Mouse (Mus musculus): ENCODE data around the gene Wwp2.

Wwp2 gene

DNA sequence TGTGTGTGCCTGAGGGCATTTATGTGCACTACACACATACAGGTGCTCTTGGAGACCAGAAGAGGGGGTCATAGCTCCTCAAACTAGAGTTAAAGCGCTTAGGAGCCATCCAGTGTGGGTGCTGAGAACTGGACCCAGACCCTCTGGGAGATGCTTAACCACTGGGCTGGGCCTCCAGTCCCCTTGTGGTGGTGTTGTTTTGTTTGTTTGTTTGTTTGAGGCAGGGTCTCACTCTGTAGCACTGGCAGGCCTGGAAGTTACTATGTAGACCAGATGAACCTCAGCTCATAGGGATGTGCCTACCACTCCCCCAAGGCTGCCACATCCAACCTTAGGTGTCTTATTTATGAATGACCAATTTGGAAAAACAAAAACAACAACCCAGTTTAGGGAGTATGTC lies 70.9 kb downstream of the Wwp2 start:
- in situ Hi-C loops (cut with MboI, MseI): no loop called here

DNA sequence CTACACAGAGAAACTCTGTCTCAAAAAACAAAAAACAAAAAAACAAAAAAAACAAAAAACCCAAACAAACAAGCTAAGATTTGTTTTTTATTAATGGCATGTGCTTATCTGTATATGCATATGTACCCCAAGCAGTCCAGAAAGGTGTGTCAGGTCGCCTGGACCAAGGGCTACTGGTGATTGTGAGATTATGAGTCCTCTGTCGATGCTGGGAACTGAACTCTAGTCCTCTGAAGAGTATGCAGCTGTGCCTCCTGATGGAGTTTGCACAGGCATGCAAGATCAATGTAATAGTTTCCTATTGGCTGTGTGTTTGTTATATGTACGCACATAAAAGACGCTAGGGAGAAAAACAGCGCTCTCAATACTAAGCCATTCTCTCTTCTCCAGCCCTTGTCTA lies 74.0 kb downstream of the Wwp2 start:
- in situ Hi-C loops (cut with MboI, MseI): no loop called here

DNA sequence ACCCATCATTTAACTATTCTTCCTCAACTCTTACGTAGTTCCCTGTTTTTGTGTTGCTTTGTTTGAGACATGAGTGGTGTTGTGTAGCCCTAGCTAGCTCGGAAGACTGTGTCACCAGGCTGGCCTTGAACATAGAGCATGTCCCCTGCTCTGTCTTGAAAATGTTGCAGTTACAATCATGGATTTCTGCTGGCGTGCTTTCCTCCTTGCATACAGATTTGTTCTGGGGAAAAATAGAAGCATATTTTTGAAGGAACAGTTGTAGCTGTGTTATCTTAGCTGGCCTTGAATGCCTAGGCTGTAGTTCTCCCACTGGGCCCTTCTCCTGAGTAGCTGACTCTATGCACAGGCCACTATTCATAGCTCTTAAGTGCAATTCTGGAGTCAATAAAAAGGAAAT lies 74.6 kb downstream of the Wwp2 start:
- in situ Hi-C loops (cut with MboI, MseI): no loop called here

DNA sequence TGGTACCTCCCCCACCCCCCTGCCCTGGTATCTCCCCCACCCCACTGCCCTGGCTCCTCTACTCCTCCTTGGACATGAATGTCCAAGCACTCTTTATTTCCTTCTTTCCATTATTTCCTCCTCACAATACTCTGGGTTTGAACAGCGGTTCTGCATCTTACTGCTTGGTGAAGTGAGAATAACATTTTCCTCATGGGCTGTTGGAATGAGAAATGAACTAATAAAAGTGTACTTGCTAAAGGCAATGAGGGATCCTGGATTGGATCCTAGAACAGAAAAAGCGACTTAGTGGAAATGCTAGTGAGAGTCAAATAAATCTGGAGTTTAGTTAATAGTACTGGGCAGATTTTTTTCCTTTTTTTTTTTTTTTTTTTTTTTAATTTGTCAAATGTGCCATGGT lies 77.1 kb downstream of the Wwp2 start:
- in situ Hi-C loops (cut with MboI, MseI): no loop called here

DNA sequence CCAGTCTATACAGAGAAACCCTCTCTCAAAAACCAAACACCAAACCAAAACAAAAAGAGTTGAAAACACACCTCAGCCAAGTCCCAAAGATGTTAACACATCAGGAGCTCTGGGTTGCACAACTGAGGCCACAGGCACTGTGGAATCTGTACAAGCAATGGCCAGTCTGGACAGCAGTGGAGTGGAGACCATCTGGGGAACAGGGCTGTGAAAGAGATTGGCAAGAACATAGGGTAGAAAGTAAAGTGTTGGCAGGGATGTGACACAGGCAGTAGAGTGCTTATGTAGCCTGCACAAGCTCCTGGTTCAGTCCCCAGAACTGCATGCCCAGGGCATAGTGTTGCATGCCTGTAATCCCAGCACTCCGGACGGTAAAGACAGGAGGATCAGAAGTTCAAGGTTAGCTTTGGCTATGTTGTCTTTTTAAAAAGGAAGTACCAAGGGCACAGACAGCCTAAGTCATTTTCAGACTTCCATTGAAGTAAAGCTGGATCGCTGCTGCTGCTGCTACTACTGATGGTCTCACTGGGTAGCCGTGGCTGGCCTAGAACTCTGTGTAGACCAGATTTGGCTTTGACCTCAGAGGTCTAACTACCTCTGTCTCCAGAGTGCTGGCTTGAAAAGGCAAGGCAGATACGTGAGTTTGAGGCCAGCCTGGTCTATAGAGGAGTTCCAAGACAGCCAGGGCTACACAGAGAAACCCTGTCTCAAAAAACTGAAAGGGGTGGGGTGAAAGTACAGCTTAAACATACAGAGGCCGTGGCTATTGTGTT lies 79.0 kb downstream of the Wwp2 start:
- in situ Hi-C loops (cut with MboI, MseI): no loop called here

DNA sequence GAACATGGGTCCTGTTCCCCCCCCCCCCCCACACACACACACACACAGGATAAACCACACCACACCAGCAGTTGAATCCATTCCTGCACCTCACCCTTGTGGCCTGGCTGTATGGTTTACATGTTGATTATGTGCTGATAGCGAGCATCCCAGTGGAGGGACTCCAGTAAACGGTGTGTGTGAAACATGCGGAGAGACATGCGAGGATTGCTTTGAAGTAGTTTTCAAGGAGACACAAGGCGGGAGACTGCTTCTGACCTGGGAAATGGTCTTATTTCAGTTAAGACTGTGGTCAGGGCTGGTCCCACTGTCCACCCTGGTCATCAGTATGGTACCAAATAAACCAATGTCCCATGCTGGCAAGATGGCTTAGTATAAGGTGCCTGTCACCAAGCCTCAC lies 82.6 kb downstream of the Wwp2 start:
- in situ Hi-C loops (cut with MboI, MseI): no loop called here

DNA sequence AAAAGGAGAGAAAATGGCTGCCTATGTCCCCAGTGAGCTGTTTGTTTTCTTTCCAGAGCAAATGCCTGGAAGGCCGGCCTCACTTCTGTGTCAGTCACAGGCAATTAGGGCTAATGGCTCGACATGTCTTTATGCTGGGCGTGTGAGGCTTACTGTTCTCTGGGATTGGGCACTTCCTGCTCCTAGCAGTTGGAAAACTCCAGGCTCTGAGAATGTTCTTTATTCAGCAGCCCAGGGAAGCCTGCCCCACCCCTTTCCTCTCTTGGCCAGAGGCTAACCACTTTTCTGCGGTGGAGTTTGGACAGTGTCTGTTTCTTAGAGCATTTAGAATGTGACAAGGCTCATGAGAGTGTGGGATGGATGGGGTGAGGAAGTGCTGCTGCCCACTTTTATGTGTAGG lies 83.7 kb downstream of the Wwp2 start:
- in situ Hi-C loops (cut with MboI, MseI): no loop called here

DNA sequence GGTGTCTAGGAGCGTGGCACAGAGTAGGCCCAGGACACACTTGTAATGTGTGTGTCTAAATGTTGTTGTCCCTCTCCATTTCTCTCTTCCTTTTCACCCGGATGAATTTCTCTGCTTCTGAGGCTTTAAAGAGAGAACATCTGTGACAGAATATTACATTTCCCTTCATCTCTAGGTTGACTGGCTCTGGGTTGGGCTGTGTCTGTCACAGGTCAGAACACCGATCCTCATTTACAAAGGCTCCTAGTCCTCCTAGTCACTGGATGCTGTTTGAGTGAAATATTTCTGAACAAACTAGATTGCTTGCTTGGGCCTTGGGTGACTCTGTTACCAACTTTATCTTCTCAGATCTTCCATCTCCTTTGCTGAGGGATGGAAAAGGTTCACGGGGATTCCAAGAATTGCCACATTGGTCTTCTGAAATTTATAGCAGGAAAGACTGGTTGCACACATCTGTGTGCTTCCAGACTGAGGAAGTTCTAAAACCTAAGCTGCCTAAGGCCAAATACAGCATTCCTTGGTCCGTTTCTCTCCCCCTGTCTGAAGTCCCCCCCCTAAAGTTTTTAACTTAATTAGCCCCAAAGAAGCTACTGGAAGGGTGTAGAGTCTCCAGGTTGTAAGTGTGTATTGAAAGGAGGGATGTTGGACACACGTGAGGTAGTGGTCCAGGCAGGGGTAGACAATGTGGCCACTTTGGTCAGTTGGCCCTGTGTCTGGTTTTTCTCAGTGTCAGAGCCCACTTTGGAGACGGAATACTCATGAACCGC lies 85.8 kb downstream of the Wwp2 start:
- in situ Hi-C loops (cut with MboI, MseI): no loop called here

DNA sequence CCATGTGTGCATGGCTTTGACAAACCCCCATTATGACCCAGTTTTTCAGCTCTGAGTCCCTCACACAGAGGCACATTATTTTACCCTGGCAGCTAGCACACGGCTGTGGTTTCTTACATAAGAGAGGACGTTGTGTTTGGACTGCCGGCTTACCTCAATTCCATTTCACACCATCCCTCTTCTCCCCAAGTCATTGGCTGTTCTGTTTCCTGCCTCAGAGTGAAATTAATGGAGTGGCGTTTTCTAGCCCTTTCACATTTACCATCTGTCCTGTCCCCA lies 86.3 kb downstream of the Wwp2 start:
- in situ Hi-C loops (cut with MboI, MseI): no loop called here

DNA sequence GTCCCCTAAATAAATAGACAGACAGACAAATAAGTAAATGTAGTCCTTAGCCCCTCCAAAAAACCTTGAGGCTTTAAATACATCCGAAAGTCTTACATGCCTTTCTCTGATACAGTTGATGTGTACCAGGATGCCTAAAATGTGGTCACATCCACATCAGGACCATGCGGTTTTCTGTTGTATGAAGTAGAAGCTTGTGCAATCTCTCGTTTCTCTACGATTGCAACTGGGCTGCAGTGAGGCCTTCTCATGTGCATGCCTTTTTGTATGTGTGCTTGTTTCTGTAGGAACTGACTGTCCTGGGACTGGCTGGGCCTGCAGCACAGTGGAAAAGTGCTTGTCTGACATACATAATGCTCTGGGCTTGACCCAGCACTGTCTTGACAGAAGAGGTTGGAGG lies 88.4 kb downstream of the Wwp2 start:
- in situ Hi-C loops (cut with MboI, MseI): no loop called here

DNA sequence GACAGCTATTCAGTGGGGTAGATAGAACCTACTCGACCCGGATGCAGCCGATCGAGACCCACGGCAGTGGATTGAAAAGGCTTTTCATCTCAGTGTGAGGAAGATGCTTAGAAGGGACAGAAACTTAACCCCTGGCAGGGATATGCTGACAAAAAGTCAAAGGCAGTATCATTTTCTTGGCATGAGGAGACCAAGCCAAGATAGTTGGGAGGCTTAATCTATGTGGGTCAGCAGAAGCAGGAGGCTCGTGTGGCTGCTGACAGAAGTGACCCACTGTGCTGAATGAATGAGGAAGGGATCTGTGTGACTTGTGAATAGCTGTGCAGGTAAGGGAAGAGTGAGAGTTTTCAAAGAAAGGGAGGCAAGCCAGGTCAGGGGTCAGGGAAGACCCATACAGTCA lies 92.6 kb downstream of the Wwp2 start:
- in situ Hi-C loops (cut with MboI, MseI): no loop called here

DNA sequence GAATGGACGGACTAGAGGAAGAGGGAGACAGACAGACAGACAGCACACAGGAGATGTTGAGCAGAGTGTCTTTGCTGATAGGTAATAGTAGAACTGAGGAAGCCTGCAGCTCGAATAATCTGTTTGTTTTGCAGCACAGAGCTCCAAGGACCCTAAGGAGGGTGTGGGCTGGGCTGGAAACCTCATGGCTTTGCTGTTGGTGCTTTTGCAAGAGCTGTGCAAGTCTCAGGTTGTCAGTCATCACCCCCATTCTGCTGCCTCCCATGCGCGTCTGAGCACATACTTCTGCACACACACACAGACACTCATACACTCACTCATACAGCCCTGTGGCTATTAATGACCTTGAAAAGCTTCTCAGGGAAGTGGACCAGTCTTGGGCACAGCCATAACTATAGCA lies 101.3 kb downstream of the Wwp2 start:
- in situ Hi-C loops (cut with MboI, MseI): no loop called here

DNA sequence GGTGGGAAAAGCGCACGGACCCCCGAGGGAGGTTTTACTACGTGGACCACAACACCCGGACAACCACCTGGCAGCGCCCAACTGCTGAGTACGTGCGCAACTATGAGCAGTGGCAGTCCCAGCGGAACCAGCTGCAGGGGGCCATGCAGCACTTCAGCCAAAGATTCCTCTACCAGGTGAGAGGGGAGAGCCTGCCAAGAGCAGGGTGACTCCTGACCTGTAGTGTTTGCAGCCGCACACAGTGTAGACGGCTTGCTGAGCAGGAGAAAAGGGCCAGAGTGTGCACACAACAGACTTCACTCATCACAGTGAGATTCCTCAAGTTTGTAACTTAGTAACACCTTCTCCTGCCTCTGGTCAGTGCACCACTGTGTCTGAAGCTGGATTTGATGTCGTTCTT lies 104.5 kb downstream of the Wwp2 start:
- in situ Hi-C loops (cut with MboI, MseI): no loop called here

DNA sequence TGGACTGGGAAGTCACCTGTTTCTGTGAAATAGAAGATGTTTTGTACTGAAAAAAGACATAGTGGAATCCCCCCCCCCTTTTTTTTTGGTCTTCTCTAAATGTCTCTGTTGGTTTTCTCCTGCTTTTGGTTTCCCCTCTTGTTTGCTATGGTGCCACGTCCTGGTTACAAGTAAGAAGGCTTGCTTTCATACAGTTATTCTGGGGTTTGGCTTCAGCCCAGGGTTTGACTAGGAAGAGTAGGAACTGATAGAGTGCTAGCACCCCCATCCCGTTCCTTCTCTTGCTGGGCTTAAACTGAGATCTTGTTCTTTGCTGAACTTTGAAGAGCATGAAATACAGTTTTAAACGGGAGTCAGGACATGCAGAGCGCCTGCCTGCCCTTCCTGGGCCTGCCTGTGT lies 105.2 kb downstream of the Wwp2 start:
- in situ Hi-C loops (cut with MboI, MseI): no loop called here

DNA sequence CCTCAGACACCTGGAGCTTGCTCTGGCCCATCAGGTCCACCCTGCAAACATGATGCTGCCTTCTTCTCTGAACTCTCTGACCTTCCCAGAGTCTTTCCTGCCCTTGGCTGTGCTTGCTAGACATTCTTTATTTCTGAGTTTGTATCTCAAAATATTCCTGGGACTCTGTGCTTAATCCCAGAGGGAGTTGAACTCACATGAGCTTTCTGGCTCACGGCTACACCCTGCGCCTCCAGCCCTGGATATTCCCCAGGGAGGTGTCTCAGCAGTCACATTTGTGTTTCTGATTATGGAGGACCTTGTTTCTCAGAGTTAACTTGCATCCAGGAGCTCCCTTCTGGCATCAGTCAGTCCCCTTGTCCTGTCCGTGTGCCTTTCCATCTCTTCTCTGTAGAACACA lies 106.0 kb downstream of the Wwp2 start:
- in situ Hi-C loops (cut with MboI, MseI): no loop called here

DNA sequence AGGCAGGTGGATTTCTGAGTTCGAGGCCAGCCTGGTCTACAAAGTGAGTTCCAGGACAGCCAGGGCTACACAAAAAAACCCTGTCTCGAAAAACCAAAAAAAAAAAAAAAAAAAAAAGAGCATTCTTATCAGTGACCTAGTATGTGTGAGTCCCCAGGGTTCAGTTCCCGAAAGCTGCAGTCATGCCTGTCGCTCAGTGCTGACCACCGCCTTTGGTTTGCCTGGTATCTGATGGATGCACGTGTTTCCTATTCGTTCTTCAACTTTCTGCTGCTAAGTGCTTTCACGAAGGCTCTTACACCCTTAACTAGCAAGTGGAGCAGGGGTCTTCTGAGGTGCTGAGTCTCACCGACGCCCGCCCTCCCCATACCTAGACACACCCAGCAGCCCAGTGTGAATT lies 107.5 kb downstream of the Wwp2 start:
- in situ Hi-C loops (cut with MboI, MseI): no loop called here

DNA sequence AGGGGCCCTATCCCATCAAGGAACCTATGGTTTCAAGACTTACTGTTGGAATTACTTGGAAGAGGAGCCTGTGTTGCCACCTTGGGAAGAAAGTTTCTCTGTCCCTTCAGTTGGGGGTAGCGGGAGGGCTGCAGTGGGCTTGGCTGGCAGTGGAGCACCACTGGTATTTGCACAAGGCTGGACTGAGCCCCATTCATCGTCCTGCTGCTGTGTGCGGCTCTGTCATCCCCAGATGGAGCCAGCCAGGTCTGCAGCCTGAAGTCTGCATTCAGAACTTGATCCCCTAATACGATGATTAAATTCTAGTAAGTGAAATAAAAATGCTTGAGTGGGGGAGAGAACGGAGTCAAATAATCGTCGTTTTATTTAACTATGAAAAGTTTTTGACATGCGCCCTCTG lies 108.0 kb downstream of the Wwp2 start:
- in situ Hi-C loops (cut with MboI, MseI): no loop called here

DNA sequence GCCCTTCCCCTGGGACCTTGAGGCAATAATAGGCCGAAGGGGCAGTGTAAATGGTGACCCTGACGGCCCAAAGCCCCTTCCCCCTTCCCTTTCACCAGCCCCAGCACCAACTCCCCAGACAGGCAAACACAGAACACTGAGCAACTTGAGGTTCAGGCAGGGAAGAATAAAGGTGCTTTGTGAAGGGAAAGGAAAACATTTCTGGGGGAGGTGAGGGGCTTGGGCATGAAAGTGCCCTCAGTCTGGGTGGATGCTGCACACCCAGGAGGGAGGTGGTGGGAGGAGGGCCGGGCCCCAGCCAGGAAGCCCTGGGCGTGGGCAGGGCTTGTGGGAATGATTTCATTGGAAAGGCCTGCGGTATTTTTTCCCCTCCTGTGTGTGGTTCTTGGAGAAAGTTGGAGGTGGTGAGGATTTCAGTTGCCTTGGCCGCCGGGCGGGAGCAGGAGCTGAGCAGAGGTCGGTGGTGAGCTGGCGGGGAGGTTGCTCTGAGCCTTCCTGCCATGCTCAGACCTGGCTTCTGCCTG lies 108.5 kb downstream of the Wwp2 start:
- in situ Hi-C loops (cut with MboI, MseI): no loop called here

DNA sequence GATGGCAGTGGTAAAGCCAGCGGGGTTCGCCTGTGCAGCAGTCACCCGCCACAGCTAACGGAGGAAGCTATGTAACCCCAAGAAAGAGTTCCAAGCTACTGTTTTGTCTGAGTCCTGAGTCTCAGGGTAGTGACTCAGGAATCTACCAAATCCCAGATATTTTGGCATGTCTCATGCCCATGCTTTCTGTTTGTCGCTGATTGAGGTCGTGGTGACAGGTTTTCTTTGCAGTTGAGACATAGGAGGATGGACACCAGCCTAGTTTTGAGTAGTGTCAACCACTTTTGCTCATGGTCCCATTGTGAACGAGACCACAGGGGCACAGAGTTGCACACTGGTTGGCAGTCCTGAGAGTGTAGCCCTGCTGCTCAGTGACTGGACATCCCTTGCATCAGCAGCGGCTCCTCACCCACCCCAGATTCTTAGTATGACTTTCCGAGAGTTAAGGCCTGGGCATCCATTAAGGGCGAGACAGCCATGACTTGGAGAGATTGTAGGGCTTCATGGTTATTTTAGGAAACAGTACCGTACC lies 109.5 kb downstream of the Wwp2 start:
- in situ Hi-C loops (cut with MboI, MseI): no loop called here

DNA sequence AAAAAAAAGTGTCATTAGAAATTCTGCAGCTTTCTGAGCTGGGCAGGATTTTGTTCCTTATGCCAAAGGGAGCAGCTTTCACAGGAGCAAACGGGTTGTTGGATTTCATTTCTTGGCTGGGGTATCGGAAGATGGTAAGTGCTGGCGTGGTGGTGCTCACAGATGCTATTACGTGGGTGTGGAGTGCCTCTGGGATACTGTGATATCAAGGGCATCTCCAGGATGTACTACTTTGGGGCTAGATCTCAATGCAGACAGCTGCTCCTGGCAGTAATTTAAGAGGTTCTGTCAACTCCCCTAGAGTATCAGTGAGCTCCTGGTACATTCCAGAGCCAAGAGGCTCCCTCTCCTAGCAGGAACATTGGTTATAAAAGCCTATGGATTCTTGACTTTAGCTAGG lies 110.0 kb downstream of the Wwp2 start:
- in situ Hi-C loops (cut with MboI, MseI): no loop called here

DNA sequence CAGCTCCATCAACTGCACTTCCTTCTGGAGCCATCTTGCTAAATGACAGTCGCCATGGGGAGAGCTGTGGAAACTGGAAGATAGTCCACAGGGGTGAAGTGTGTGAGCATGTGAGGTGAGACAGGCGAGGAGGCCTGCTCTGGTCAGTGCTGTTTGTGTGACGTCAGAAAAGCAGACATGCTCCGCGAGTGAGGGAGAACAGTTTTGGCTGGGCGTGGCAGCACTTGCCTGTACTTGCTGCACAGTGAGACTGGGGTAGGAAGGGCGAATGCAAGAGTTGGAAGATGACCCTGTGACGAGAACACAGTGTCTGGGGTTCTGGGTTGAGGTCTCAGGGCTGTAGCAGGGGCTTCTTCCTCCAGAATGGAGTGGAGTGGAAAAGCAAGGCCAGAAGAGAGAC lies 110.7 kb downstream of the Wwp2 start:
- in situ Hi-C loops (cut with MboI, MseI): no loop called here

DNA sequence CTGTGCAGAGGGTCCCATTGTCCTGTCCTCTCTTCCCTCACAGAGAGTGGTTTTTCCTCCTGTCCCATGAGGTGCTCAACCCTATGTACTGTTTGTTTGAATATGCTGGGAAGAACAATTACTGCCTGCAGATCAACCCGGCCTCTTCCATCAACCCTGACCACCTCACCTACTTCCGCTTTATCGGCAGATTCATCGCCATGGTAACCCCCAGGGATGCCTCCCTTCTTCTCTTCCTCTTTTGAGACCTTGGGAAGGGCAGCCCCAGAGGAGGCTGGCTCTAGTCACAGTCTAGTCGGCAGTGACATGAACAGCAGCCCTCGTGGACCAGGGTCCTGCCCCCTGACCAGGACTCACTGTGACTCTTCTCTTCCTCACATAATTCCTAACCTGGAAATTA lies 116.1 kb downstream of the Wwp2 start:
- in situ Hi-C loops (cut with MboI, MseI): no loop called here

DNA sequence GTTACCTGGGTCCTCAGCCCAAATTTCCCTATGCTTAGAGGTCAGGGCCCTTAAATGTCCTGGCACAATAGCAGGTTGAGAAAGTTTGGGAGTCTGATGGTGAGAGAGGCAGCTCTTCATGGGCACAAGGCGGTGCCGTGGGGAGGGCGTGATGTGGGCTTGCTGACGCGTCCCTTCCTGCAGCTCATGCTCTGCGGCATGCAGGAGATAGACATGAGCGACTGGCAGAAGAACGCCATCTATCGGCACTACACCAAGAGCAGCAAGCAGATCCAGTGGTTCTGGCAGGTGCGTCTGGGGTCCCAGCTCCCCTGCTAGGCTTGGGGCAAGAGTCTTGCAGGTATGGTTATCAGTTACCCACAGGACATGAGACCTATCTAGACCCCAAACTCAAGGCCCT lies 119.1 kb downstream of the Wwp2 start:
- in situ Hi-C loops (cut with MboI, MseI): no loop called here
